Comparison of ENCODE assay signal across 8 mouse cellular contexts in the genomic region with DNA sequence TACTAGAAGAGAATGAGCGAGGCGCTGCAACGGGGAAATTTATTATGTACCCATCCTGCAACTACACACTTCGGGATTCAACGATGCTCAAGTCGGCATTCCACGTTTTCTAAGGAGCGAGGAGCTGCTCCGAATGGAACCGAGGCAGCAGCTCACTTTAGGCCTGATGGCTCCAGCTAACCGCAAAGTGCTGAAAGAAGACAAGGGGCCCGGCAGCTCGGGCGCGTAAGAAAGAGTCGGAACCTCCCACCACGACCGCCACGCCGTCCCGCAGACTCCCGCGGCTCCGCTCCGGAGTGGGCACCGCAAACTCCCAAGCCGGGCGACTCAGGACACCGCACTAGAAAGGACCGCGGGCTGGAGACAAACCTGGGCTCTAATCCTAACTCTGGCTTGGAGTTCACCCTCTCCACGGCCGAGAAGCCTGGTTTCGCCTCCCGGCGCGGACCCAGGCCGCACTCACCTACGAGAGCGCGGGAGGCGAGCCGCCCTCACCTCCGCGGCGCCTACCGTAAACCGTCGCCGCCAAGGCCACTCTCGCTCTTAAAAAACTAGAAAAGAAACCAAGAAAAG. TPM values are rescaled to one million over a fixed set of nuclear protein-coding genes. Genes with fewer than 3 reads are reported as not detected.
A peak's percentile ranks its signal among the peaks of the same experiment; 100 is the strongest.
DNase-seq lines count a peak whose midpoint lies in the region; ATAC-seq and TF ChIP-seq lines count a peak whose summit lies in the region.

No protein-coding gene starts in this region.

- peak overlapping the region; percentile 93 for H3K4me3 ChIP-seq in forebrain, embryonic 13.5 days
- peak overlapping the region; percentile 100 for H3K4me3 ChIP-seq in intestine, postnatal 0 days (ENCODE audit: low read depth, low read length)

- peaks cover 36% of the 10 kb centered on the region for H3K4me1 ChIP-seq in forebrain, embryonic 13.5 days
- no peaks in the 10 kb centered on the region for H3K4me1 ChIP-seq in intestine, postnatal 0 days (replicated peaks; ENCODE audit: control insufficient read depth, insufficient read depth, low read length)

- TF ChIP-seq CTCF in intestine, postnatal 0 days (IDR thresholded peaks at IDR 0.05; ENCODE audit: low read depth), result no peak

- no peaks in the 10 kb centered on the region for H3K36me3 ChIP-seq in forebrain, embryonic 13.5 days (ENCODE audit: poor library complexity, severe bottlenecking)
- no peaks in the 10 kb centered on the region for H3K36me3 ChIP-seq in intestine, postnatal 0 days (ENCODE audit: control insufficient read depth, insufficient read depth)

- H3K27me3 ChIP-seq in forebrain, embryonic 13.5 days, result no peaks in the 10 kb centered on the region
- H3K27me3 ChIP-seq in intestine, postnatal 0 days (replicated peaks; ENCODE audit: control insufficient read depth, insufficient read depth, low read length), result no peaks in the 10 kb centered on the region

- H3K4me2 ChIP-seq in forebrain, embryonic 13.5 days, result peak overlapping the region; percentile 94
- H3K4me2 ChIP-seq in intestine, postnatal 0 days (replicated peaks; ENCODE audit: low read depth), result peak overlapping the region; percentile 81

- peak; percentile 45 for ATAC-seq in cerebellum, adult (ENCODE audit: insufficient number of reproducible peaks, low FRiP score, low TSS enrichment)
- peak; percentile 37 for ATAC-seq in forebrain, embryonic 13.5 days
- peak; percentile 29 for ATAC-seq in intestine, postnatal 0 days

- under 1% methylated on average over 51 of the region's 51 CpGs for WGBS in forebrain, embryonic 13.5 days
- WGBS in intestine, postnatal 0 days, result under 1% methylated on average over 51 of the region's 51 CpGs

- H3K9ac ChIP-seq in forebrain, embryonic 13.5 days, result peak overlapping the region; percentile 91
- H3K9ac ChIP-seq in intestine, postnatal 0 days (ENCODE audit: low read depth, low read length), result peak overlapping the region; percentile 97

- peak overlapping the region; percentile 83 for H3K27ac ChIP-seq in forebrain, embryonic 13.5 days
- H3K27ac ChIP-seq in intestine, postnatal 0 days (ENCODE audit: low read depth, low read length), result peak overlapping the region; percentile 96

- DNase-seq in cerebellum, adult 11-12 months, result no peak
- peak; percentile 27 for DNase-seq in right cerebral cortex, postnatal 14 days
- DNase-seq in right cerebral cortex, adult 18-20 months, result no peak
- DNase-seq in lung, postnatal 14 days, result peak; percentile 12
- peak; percentile 67 for DNase-seq in testis, postnatal 10 days (ENCODE audit: low spot score)

- no peaks in the 10 kb centered on the region for H3K9me3 ChIP-seq in forebrain, embryonic 13.5 days (replicated peaks)
- H3K9me3 ChIP-seq in intestine, postnatal 0 days (ENCODE audit: control insufficient read depth), result no peaks in the 10 kb centered on the region

RNA-seq across cellular contexts. Expression of gene Rspry1, which starts 0.6 kb away (rescaled TPM):
- polyA plus RNA-seq in forebrain, embryonic 13.5 days (2015; fragmentation: Nextera tagmentation; extraction: Ambion mirVana), result 48.1 and 54.3 TPM in 2 replicates
- 17.5 and 19.1 TPM in 2 replicates for polyA plus RNA-seq in intestine, postnatal 0 days (2015; fragmentation: Nextera tagmentation; extraction: Ambion mirVana)

RNA-seq across cellular contexts. Expression of gene Fam192a, which starts 0.7 kb away (rescaled TPM):
- 108 TPM in 2 replicates for polyA plus RNA-seq in forebrain, embryonic 13.5 days (2015; fragmentation: Nextera tagmentation; extraction: Ambion mirVana)
- polyA plus RNA-seq in intestine, postnatal 0 days (2015; fragmentation: Nextera tagmentation; extraction: Ambion mirVana), result 44.5 and 57.0 TPM in 2 replicates

Comparison
In these comparisons a context has a peak if more than half of its experiments do, and no peak if none do; other contexts are left out.
1. DNase-seq: peak in right cerebral cortex, postnatal 14 days (single experiment), lung, postnatal 14 days (single experiment) and testis, postnatal 10 days (single experiment); none in cerebellum, adult 11-12 months (single experiment) and right cerebral cortex, adult 18-20 months (single experiment).
2. Peak in every context shown above with its lines, with median percentiles within 50 percentile points of each other: ATAC-seq.